Mouse (Mus musculus): ENCODE data around the gene Gm10061.
"Not testable (repeated sequence)": the region's sequence is repeated elsewhere in the genome, so short reads cannot be mapped to it uniquely, and the experiment has no call there.

Gm10061 gene

DNA sequence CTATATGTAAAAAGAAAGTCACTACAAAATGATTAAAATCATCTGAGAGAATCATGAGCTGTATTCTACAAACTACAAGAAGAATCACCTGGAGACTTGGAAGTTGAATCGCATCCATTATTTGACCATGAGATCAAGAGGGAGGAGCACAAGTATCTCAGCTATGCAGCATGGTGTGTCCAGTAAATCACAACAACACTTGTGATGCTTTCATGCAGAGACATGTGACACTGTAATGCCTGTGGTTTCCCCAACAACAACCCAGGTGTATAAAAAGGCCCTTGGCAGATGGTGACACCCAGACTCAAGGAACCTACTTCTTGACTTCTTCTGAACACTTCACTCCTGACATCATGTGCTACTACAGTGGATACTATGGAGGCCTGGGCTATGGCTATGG is at the start of gene Gm10061:
Gene Gm10061 (plus strand): TSS at position 301 of the 400 bp plus-strand sequence.
- in situ Hi-C loops (cut with MboI, MseI) = no loop called here

DNA sequence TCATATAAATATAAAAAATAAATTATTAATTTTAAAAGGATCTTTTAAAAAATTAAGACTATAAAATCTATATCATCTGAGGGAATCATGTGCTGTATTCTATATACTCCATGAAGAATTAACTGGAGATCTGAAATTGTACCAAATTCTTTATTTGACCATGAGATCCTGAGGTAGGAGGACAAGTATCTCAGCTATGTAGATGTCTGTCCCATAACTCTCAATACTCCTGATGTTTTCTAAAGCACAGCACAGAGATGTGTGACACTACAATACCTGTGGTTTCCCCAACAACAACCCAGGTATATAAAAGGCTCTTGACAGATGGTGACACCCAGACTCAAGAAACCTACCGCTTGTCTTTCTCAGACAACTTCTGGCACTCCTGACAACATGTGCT is 10.3 kb upstream of the Gm10061 start, which contains the start of gene Gm6358:
Gene Gm6358 (plus strand): TSS at position 301 of the 400 bp plus-strand sequence.
- in situ Hi-C loops (cut with MboI, MseI) = no loop called here

DNA sequence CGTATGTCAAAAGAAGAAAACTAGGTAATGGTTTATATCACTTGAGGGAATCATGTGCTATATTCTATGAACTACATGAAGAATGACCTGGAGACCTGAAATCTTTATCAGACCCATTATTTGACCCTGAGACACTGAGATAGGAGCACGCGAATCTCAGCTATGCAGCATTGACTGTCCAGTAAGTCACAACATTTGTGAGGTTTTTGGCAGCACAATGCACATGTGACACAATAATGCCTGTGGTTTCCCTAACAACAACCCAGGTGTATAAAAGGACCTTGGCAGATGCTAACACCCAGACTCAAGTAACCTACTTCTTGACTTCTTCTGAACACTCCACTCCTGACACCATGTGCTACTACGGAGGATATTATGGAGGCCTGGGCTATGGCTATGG is 6.8 kb downstream of the Gm10061 start, which contains the start of gene Gm9789:
Gene Gm9789 (plus strand): TSS at position 301 of the 400 bp plus-strand sequence.
- in situ Hi-C loops (cut with MboI, MseI) = no loop called here

DNA sequence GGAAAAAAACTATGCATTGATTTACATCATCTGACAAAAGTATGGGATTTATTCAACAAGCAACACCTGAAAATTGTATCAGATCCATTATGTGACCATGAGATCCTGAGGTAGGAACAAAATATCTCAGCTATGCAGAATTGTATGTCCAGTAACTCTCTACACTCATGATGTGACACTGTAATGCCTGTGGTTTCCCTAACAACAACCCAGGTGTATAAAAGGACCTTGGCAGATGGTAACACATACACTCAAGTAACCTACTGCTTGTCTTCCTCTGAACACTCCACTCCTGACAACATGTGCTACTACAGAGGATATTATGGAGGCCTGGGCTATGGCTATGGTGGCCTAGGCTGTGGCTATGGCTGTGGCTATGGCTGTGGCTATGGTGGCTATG is 18.3 kb downstream of the Gm10061 start, which contains the start of gene Gm7735:
Gene Gm7735 (plus strand): TSS at position 301 of the 400 bp plus-strand sequence.
- in situ Hi-C loops (cut with MboI, MseI) = not testable (repeated sequence)

DNA sequence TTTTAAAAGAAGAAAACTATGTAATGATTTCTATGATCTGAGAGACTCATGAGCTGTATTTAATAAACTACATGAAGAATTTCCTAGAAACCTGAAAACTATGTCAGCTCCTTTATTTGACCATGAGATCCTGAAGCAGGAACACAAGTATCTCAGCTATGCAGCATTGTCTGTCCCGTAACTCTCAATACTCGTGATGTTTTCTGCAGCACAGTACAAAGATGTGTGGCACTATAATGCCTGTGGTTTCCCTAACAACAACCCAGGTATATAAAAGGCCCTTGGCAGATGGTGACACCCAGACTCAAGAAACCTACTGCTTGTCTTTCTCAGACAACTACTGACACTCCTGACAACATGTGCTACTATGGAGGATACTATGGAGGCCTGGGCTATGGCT is 23.5 kb downstream of the Gm10061 start, which contains the start of gene 1110057P08Rik:
Gene 1110057P08Rik (plus strand): TSS at position 301 of the 400 bp plus-strand sequence.
- in situ Hi-C loops (cut with MboI, MseI) = no loop called here

DNA sequence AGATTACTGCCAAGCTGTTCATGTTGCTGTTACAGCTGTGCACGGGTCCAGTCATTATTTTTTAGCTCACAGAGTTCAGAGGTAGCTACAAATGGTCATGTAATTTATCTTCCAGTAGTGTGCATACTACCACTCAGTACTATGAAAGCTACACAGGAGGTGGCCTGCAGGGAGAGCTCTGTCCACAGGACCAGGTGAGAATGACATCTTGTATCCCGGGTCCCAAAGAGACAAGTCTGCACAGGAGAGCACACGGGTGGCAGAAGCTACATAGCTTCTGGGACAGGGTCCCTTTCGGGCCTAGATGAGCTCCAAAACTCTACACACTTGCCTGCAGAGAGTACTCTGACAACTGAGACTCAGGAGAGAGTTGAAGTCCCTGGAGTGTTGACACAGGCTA is 37.7 kb downstream of the Gm10061 start:
- in situ Hi-C loops (cut with MboI, MseI) = no loop called here

Measured in T-helper 17 cell (primary cell).